Mouse (Mus musculus): Measurements from ENCODE around the gene Mc1r.

DNA sequence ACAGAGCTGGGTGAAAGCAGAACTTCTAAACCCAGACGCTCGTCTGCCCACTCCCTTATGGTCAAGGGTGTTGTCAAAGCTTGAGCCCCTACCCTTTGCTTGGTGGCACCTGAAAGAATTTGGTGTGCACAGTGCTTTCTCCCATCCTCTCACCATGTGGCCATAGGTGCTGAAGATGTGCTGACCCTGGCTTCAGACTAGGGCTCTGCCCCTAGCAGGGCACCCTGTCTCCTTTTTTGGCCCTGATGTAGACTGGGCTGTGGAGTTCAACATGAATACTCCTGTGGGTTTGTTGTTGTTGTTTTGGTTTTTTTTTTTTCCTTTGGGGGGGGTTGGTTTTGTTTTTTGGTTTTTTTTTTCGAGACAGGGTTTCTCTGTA lies 15.9 kb downstream of the Mc1r start:
- no peak for TF ChIP-seq CTCF (IDR thresholded peaks at IDR 0.05; ENCODE audit: control insufficient read depth, insufficient read depth, insufficient replicate concordance, low read depth, low read length)
- TF ChIP-seq POLR2A (IDR thresholded peaks at IDR 0.05; ENCODE audit: control insufficient read depth, low read depth, low read length): no peak

Measured in testis, adult 2 months (tissue).